Mouse (Mus musculus) layer of hippocampus, postnatal 25 days (tissue): ENCODE measurements around the gene Tmem108. TPM values are rescaled to one million over a fixed set of nuclear protein-coding genes. Genes with fewer than 3 reads are reported as not detected.
"Not testable (repeated sequence)": the region's sequence is repeated elsewhere in the genome, so short reads cannot be mapped to it uniquely, and the experiment has no call there.

Experiments
- DNase-seq, 2 experiments: peaks; one replicate each; pipeline ENCODE4 v3.0.0; 2022; ENCODE audit warnings: mixed read lengths in 2 of 2, low spot score in 1 of 2; ENCODE audit errors: extremely low spot score in 1 of 2
- total RNA-seq, 2 experiments: library from RNA; stranded (reverse); gene quantifications; 2 replicates each; pipeline ENCODE4 v1.2.3; 2021

The Tmem108 gene
- total RNA-seq, 2 experiments from 2014 or later: 34.7 to 44.2 TPM

DNA sequence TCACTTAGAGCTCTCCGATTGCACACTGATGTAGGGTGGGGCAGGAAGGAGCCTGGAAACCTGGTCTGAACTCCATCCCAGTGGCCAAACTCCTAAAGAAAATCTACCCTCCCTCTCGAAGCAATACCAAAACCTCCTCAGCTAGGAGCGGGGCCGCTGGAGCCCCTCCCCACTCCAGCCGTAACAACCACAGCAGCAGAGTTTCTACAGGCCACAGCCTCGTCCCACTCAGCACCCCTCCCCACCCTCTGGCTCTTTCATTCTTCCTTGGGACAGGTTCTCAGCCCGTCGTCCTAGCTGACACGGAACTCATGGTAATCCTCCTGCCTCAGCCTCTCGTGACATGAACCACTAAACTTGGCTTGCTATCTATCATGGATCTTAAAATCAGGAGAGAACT lies 72.6 kb downstream of the Tmem108 start:
- DNase-seq: no peak

- no peak for DNase-seq
Observed at GRCm38 (mm10) chr9:103687130-103687529, 74.5 kb downstream of the Tmem108 start.

GRCm38 (mm10) chr9:103681741-103682330 lies 79.8 kb downstream of the Tmem108 start:
- DNase-seq: no peak

- DNase-seq: no peak
Observed at GRCm38 (mm10) chr9:103679234-103679633, 82.4 kb downstream of the Tmem108 start.

- DNase-seq: no peak
Observed at GRCm38 (mm10) chr9:103678531-103679060, 83.0 kb downstream of the Tmem108 start.

GRCm38 (mm10) chr9:103677811-103678210 lies 83.8 kb downstream of the Tmem108 start:
- no peak for DNase-seq

DNA sequence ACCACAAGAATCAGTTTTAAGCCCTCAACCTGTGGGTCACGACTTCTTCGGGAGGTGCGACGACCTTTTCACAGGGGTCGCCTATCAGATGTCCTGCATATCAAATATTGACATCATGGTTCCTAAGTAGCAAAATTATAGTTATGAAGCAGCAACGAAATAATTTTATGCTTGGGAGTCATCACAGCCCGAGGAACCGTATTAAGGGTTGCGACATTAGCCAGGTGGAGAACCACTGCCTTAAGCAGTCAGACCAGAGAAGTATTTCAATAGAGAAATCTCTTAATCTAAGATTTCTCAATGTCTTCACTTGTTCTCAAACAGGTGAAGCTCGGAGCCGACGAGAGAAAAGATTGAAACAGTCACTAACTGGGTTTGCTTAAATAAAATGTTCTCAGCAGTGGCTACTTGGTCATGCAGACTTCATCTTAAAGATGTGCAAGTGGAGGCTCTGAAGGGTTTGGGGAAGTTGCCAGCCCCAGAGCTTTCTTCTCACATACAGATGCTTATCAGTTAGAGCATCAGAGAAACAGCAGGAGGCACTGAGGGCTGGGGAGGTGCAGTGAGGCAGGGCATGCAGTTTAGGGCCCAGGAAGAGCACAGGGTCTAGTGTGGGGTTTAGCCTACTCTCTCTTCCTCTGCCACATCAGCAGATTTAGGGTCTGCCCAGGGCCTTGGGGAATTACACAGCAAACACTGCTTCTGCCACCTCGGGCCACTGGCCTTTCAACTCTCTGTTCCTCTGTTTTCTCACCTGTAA lies 85.7 kb downstream of the Tmem108 start:
- no peak for DNase-seq

DNA sequence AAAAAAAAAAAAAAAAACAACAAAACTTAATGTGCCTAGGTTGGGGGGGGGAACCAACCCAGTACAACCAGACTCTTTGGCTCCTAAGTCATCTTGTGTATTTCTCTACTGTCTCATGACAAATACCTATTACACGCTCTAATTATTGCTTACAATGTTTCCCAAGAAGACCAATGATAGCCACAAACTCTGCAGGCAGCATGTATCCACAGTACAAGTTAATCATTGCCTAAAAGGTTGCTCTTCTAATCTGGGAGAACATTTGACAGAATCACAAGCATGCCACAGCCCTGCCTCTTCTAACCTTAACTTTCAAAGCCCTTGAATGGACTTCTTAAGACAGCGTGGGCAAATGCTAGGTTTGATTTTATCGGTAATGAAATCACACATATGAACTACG lies 88.8 kb downstream of the Tmem108 start:
- DNase-seq: no peak

GRCm38 (mm10) chr9:103670592-103671113 lies 91.0 kb downstream of the Tmem108 start:
- DNase-seq: not testable (repeated sequence)

- no peak for DNase-seq
Observed at GRCm38 (mm10) chr9:103668830-103669229, 92.8 kb downstream of the Tmem108 start.

DNA sequence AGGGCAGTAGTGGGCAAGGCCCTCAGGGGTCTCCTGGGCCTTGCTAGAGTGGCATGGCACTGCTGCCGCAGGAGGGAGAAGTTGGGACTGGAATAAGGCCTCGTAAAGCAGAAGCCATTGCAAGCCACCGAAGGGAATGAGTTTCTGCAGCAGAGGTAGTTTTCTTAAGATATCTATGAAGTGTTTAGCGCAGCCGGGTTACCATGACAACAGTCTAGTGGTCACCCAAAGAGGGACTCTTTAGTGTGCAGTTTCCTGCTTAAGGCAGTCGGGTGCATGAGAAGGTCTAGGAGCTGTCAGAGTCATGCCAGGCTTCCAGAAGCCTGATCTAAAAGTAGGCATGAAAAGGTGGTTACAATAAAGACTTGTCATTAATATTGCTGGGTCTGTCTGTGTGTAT lies 95.8 kb downstream of the Tmem108 start:
- DNase-seq: no peak

DNA sequence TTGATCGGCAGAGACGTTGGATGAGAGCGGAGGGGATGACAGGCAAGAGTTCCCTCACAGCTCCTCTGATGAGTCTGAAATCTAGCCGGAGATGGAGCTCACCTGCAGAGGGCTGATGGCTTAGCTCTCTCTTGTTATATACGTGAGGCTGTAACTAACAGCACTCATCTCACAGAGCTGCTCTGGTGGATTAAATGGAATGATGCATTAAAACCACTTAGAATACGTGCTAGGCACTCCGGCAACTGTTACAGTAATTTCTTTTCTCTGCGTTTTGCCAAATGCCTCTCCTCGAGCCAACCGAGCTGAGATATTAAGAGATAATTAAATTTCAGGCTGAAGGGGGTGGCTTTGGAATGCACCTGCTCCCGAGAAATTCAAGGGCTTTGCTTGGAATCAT lies 97.5 kb downstream of the Tmem108 start:
- no peak for DNase-seq

- DNase-seq: no peak
Observed at GRCm38 (mm10) chr9:103661873-103662272, 99.8 kb downstream of the Tmem108 start.

DNA sequence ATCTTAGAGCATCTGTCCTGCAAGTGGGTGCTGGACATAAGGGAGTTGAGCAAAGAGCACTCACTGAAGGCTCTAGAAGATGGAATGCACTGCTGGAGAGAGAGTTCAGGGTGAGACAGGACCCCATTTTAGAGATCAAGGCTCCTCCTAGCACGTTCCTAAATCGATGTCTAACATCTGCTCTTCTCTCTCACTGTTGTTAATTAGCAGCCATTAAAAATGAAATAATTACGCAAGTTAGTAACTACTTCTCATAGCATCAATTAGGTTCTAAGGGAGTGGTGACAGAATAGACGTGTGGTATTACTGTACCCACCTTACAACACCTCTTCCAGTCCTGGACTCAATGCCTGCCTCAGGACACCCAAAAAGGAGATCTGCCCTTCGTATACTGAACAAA lies 103.7 kb downstream of the Tmem108 start:
- DNase-seq: no peak

DNA sequence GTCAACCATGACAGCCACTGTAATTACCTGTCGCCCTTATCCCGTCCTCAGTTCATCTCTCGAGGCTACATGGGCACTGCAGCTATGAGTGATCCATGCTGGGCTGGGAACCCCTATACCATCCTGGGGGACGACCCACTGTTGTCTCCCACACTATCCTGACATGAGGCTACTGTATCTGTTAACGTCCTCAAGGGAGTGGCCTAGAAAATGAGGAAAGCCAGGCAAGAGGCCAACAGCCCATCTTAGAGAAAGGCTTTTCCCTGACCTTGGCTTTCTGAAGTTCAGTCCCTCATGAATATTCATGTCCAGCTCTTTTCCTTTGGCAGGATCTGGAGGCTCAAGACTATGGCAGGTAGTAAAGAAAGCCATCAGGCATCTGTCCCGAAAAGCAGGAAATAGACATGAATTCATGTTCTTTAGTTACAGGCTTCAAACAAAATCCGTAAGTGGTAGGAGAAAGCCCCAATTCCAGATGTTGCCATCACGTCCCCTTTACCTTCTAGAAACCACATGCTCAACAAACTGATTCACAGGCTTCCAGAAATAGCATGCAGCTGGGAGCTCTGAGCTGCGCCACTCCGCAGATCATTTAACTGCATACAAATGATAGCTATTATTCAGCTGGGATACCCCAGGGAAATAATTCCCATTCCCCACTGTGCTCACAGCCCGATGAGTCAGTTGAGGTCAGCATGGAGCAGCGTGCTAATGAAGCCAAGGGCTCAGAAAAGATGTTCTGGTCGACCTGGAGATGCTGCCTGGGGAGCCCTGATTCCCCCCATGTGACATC lies 104.3 kb downstream of the Tmem108 start:
- no peak for DNase-seq

DNA sequence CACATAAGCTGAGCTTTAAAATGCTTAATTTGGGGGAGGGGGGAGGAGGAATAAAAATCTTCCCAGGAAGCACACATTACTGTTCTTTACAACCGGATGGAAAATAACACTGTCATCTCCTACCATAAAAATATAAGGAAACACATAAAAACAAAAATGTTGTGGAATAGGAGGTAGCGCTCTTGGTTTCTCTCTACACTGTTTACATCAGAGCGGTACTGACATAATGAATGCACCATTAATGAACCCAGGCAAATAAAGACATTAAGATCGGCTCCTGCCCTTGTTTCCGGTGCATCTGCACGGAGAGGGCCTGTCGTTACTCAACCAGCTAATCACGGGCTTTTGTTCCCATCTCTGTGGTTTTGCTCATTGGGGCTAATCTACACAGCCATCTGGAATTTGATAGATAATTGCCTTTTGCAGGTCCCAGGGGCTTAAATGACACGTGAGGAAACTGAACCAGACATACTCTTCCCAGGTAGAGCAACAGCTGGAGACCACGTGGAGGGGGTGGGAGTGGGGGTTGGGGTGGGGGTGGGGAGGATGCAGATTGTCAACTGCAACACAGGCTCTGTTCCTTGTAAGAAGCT lies 107.5 kb downstream of the Tmem108 start:
- DNase-seq: no peak

DNA sequence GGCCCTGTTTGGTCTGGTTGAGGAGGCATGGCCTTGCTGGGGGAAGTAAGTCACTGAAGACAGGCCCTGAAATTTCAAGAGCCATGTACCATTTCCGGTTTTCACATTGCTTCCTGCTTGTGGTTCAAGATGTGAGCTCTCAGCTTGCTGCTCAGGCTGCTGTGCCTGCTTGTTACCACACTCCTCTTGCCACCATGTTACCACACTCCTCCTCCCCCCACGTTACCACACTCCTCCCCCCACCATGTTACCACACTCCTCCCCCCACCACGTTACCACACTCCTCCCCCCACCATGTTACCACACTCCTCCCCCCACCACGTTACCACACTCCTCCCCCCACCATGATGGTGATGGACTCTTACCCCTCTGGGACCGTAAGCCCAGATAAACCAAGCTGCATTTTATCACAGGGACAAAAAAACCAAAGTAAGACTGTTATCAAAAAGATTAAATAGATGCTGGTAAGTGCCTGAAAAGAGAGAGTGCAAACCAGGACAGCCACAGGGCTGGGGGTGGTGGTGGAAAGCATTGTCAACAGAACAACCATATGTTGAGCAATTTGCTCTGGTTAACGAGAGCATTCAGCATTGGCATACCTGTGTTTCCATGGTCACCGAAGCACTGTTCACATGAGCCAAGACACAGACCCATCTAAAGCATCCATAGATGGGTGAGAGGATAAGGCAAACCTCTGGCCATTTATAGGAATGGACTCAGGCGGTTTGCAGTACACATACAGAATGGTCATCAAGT lies 109.3 kb downstream of the Tmem108 start:
- no peak for DNase-seq

DNA sequence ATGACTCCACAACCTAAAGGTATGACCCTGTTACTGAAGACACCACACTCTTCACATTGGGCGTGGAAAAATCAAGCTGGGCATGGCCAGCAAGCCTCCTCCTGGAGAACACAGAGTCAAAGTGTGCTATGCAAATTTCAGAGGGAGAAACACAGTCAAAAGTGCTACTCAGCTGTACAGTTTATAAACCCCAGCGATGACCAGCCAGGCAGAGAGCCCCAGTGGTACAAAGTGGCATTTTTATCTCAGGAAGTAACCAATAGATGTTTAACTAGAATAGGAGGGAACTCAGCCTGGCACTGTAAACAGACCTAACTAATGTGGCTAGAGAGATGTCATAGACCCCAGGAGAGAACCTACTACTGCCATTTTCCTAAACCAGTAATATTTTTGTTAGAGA lies 115.0 kb downstream of the Tmem108 start:
- no peak for DNase-seq

GRCm38 (mm10) chr9:103645724-103646123 lies 115.9 kb downstream of the Tmem108 start:
- DNase-seq: no peak

DNA sequence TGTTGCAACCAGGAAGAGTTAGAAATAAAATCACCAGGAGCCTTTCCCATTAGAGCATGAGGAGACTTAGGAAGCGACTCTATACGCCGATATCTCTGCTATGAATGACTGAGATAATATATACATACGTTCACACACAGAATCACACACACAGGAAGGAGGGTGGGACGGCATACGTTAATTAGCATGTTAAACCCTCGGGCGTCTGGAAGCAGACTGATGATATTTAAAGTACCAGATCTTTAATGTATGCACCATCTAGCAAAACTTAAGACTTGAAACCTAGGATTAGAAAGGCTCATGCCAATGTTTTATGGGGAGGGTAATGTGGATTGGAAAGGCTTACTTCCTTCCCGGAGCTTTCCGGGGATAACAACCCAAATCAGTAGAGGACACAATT lies 119.3 kb downstream of the Tmem108 start:
- DNase-seq: no peak
